Mouse (Mus musculus): ENCODE data around the gene Hdgfl2.
"Not testable (repeated sequence)": the region's sequence is repeated elsewhere in the genome, so short reads cannot be mapped to it uniquely, and the experiment has no call there.

Hdgfl2 gene

DNA sequence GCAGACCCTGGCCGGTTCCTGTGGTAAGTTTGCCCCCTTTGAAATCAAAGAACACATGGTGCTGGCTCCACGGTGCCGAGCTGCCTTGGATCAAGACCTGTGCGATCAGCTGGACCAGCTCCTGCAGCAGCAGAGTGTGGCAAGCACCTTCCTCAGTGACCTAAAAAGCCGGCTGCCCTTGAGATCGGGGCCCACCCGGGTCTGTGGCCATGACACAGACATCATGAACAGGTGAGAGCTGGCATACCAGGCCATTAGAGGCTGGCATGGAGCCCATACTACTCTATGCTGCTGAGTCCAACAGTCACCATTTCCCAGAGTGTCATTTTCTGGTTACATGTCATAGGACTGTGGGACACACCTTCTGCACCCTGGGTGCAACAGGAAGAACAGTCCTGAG is 17.4 kb upstream of the Hdgfl2 start:
- no peak for DNase-seq (ENCODE audit: low spot score)

- DNase-seq (ENCODE audit: low spot score) = not testable (repeated sequence)
These were observed 13.7 kb upstream of the Hdgfl2 start for GRCm38 (mm10) chr17:56065715-56066114.

- no peak for DNase-seq (ENCODE audit: low spot score)
These were observed 13.0 kb upstream of the Hdgfl2 start for GRCm38 (mm10) chr17:56066451-56066850.

DNA sequence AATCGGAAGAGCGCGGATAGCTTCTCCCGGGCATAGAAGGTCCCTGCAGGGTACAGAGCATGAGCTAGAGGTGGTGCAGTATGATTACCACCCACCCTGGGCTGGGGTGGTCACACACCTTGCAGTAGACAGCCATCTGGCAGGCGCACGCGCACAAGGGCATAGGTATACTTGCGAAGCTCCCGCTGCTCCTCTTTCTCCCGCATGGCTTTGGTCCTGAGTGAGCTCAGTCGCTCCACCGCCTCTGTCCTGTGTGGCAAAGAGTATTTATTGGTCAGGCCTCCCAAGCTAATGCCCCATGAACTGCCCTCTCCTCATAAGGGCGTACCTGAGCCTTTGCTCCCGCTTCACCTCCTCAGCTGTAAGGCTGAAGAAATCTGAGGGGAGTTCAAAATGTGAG is 10.4 kb upstream of the Hdgfl2 start:
- no peak for DNase-seq (ENCODE audit: low spot score)

- DNase-seq (ENCODE audit: low spot score) = no peak
These were observed 8.3 kb upstream of the Hdgfl2 start for GRCm38 (mm10) chr17:56071126-56071525.

GRCm38 (mm10) chr17:56072243-56072642 is 7.2 kb upstream of the Hdgfl2 start:
- DNase-seq (ENCODE audit: low spot score) = no peak

- DNase-seq (ENCODE audit: low spot score) = no peak
These were observed 5.2 kb upstream of the Hdgfl2 start for GRCm38 (mm10) chr17:56074097-56074826.

DNA sequence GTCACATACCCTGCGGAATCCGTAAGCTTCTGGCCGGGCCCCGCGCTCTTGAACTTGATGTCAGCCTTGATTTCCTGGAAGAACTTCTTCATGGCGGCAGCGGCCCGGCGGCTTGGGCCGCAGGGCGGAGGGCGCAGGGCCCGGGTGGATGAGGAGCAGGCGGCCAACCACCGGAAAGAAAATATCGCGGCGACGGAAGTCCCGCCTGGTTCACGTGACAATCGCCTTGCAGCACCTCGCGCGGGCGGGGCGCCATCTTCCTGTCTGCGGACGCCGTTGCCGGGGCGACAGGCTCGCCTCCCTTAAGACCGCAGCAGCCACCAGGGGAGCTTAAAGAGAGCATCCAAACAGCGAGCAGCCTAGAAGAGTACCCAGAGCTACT is 4.6 kb upstream of the Hdgfl2 start, which contains the start of gene Ubxn6:
Gene Ubxn6 (minus strand): TSS at position 202 of the 382 bp plus-strand sequence.
- DNase-seq (ENCODE audit: low spot score) = peak; percentile 91

DNA sequence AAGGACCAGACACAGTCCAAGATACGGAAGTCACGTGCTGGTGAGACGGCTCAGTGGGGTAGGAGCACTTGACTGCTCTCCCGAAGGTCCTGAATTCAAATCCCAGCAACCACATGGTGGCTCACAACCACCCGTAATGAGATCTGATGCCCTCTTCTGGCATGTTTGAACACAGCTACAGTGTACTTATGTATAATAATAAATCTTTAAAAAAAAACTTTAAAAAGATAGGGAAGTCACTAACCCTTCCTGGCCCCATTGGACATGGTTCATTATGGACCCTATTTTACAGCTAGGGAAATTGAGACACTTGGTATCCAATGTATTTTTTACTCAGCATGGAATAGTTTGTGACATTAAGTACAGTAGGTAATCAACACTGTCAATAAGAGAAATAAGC is 1.9 kb upstream of the Hdgfl2 start:
- no peak for DNase-seq (ENCODE audit: low spot score)

- DNase-seq (ENCODE audit: low spot score) = not testable (repeated sequence)
These were observed 1.1 kb upstream of the Hdgfl2 start for GRCm38 (mm10) chr17:56078361-56078760.

DNA sequence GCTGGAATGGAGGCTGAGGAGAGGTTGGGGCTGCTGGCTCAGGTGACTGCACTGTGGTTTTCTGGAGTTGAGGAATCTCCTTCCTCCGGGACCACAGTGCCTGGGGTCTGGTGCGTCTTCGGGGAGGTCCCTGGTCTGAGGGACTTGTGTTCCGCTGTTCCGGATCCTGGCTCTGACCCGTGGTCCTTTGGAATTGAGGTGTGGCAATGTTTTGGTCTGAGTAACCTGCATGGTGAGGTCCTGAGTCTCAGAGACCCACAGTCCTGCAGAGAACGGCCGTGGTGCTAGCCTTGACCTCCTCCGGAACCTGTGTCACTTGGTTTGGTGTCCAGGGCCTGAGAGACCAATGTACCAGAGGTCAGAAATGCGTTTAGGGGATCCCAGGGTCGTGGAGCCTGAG is 487 bp downstream of the Hdgfl2 start:
- no peak for DNase-seq (ENCODE audit: low spot score)

GRCm38 (mm10) chr17:56080781-56081585 is 1.5 kb downstream of the Hdgfl2 start:
- DNase-seq (ENCODE audit: low spot score) = no peak

DNA sequence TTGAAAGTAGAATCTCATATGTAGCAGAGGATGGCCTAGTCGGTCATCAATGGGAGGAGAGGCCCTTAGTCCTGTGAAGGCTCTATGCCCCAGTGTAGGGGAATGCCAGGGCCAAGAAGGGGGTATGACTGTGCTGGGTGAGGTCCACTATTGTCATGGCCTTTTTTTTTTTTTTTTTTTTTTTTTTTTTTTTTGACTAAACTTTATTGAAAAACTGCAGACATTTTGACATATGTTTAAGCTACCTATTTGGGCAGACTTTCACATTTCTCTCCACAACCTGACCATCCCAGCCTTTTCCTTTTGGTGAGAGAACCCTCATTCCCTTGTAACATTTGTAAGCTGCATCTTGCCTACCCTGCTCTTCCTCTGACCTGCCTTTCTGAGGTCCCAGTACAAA is 12.9 kb downstream of the Hdgfl2 start:
- DNase-seq (ENCODE audit: low spot score) = no peak

- no peak for DNase-seq (ENCODE audit: low spot score)
These were observed 13.4 kb downstream of the Hdgfl2 start for GRCm38 (mm10) chr17:56092794-56093193.

DNA sequence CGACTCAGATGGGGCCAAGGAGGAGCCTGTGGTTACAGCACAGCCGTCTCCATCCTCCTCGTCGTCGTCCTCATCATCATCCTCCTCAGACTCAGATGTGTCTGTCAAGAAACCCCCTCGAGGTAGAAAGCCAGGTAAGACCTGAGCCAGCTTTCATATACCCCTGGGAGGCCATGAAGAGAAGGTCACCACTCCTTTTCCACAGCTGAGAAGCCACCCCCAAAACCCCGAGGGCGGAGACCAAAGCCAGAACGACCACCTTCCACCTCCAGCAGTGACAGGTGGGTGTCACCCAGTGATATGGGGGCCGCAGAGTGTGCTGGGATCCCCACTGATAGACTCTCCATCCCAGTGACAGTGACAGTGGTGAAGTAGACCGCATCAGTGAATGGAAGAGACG is 17.4 kb downstream of the Hdgfl2 start:
- DNase-seq (ENCODE audit: low spot score) = no peak

DNA sequence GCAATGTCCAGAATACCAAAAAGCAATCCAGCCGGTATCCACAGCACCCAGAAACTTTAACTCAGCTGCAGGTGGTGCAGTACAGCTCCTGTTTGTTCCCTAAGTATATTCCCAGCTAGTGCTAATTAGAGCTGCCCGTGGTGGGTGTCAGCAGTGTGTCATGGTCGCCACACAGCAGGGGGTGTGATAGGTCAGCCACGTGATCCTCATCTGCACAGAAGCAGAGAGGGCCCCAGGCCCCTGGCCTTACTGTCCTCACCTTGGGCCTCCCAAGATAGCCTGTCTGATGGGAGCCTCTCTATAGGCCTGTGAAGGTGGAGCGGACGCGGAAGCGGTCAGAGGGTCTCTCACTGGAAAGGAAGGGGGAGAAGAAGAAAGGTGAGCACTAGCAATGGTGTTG is 18.7 kb downstream of the Hdgfl2 start:
- DNase-seq (ENCODE audit: low spot score) = no peak

DNA sequence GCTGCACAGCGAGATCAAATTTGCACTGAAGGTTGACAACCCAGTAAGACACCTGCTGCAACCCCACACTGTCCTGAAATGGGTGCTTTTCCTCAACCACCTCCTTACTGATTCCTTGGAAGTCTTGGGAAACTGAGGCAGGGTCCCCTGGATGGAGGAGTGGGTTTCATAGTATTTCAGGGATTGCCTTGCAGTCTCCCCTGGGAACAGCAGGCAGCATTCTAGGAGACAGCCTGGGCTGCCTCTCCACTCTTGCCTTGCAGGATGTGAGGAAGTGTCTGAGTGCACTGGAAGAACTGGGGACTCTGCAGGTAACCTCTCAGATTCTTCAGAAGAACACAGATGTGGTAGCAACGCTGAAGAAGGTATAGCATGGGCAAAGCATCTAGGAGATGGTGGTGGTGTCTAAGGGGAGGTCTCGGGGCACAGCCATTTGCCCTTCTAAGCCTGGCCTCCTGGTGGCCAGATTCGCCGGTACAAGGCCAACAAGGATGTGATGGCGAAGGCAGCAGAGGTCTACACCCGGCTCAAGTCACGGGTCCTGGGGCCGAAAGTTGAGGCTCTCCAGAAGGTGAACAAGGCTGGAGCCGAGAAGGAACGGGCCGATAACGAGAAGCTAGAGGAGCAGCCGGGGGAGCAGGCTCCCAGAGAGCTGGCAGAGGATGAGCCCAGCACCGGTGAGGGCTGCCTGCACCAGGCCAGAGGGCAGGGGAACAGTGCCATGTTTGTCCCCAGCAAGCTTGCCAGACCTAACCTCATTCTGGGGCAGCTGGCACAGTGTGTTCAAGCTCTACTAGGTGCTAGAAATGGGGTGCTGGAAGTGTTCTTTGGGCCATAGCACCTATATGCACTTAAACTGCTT is 19.5 kb downstream of the Hdgfl2 start:
- no peak for DNase-seq (ENCODE audit: low spot score)

GRCm38 (mm10) chr17:56100811-56101210 is 21.4 kb downstream of the Hdgfl2 start:
- DNase-seq (ENCODE audit: low spot score) = no peak

DNA sequence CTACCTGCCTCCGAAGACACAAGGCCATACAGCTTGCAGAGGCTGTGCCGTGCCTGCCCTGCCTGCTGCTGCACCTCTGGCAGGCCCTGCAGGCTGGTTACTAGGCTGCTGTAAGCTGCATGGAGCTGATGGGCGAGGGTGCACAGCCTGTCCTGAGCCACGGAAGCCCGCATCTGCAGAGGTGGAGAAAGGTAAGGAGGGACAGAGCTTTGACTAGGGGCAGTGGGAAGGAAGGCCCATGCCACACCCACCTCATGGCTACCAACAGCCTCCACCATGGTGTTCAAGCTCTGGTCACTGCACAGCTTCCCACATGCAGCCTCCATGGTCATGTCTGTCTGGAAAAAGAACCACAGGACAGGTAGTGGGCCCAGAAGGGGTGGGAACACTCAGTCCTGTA is 22.7 kb downstream of the Hdgfl2 start:
- DNase-seq (ENCODE audit: low spot score) = no peak

GRCm38 (mm10) chr17:56102927-56103326 is 23.5 kb downstream of the Hdgfl2 start:
- no peak for DNase-seq (ENCODE audit: low spot score)

- DNase-seq (ENCODE audit: low spot score) = no peak
These were observed 24.2 kb downstream of the Hdgfl2 start for GRCm38 (mm10) chr17:56103465-56104285.

GRCm38 (mm10) chr17:56104821-56105220 is 25.4 kb downstream of the Hdgfl2 start:
- not testable (repeated sequence) for DNase-seq (ENCODE audit: low spot score)

Measured in layer of hippocampus, adult 9-10 months (tissue).